Mouse (Mus musculus): Measurements from ENCODE around the gene Caprin2.

The Caprin2 gene

GRCm38 (mm10) chr6:148841760-148842159, 54.3 kb downstream of the Caprin2 start:
- no peak for DNase-seq (ENCODE audit: low read depth, low spot score)

- DNase-seq (ENCODE audit: low read depth, low spot score): no peak
These were observed 57.6 kb downstream of the Caprin2 start for GRCm38 (mm10) chr6:148838460-148838859.

- DNase-seq (ENCODE audit: low read depth, low spot score): no peak
These were observed 64.3 kb downstream of the Caprin2 start for GRCm38 (mm10) chr6:148831728-148832121.

GRCm38 (mm10) chr6:148830748-148831727, 65.0 kb downstream of the Caprin2 start, which contains the start of gene Ipo8:
Ipo8 (minus strand) TSS chr6:148831467.
- peak; percentile 95 for DNase-seq (ENCODE audit: low read depth, low spot score)

GRCm38 (mm10) chr6:148830355-148830747, 65.7 kb downstream of the Caprin2 start:
- no peak for DNase-seq (ENCODE audit: low read depth, low spot score)

GRCm38 (mm10) chr6:148826119-148826518, 69.9 kb downstream of the Caprin2 start:
- DNase-seq (ENCODE audit: low read depth, low spot score): no peak

- DNase-seq (ENCODE audit: low read depth, low spot score): no peak
These were observed 77.3 kb downstream of the Caprin2 start for GRCm38 (mm10) chr6:148818624-148819343.

GRCm38 (mm10) chr6:148816751-148817150, 79.3 kb downstream of the Caprin2 start:
- DNase-seq (ENCODE audit: low read depth, low spot score): no peak

GRCm38 (mm10) chr6:148811117-148811516, 84.9 kb downstream of the Caprin2 start:
- DNase-seq (ENCODE audit: low read depth, low spot score): no peak

GRCm38 (mm10) chr6:148799773-148800172, 96.3 kb downstream of the Caprin2 start:
- DNase-seq (ENCODE audit: low read depth, low spot score): no peak

- DNase-seq (ENCODE audit: low read depth, low spot score): no peak
These were observed 100.9 kb downstream of the Caprin2 start for GRCm38 (mm10) chr6:148795145-148795544.
